Comparison of ENCODE assay signal across 8 mouse cellular contexts in the genomic region with DNA sequence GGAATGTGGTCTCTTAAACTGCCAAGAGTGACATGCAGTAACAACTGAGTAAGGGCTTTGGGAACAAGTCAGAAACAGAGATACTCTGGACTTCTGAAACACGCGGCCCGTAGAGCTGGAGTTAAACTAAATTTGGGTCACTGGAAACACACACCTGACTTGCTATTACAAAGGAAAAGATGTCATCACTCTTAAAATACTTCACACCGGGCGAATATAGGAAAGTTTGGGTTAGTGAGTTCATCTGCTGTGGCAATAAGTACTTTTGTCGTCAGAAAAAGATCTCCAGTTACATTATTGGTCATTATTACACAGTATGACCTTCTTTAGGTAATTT. TPM values are rescaled to one million over a fixed set of nuclear protein-coding genes. Genes with fewer than 3 reads are reported as not detected.
DNase-seq lines count a peak whose midpoint lies in the region; ATAC-seq and TF ChIP-seq lines count a peak whose summit lies in the region.

No protein-coding gene starts in this region.

- no peak for DNase-seq in kidney, adult 2 months
- DNase-seq in kidney, adult 18-20 months = no peak
- DNase-seq in urinary bladder, postnatal 10 days (ENCODE audit: low spot score) = no peak
- DNase-seq in cerebellum, adult 11 months = no peak

- peak; percentile 19 for ATAC-seq in inflammation-experienced regulatory T-cells, adult 6 months
- ATAC-seq in midbrain, embryonic 16.5 days = no peak
- ATAC-seq in monocyte, adult 5-6 weeks (replicated peaks; ENCODE audit: insufficient number of reproducible peaks, low FRiP score, low TSS enrichment, poor library complexity, severe bottlenecking) = no peak

- no peak for TF ChIP-seq POLR2A in kidney, adult 2 months (IDR thresholded peaks at IDR 0.05; ENCODE audit: low read depth, low read length)
- TF ChIP-seq POLR2A in cortical plate, adult 2 months (IDR thresholded peaks at IDR 0.05; ENCODE audit: extremely low read depth, insufficient read depth, low read length) = no peak

- H3K4me2 ChIP-seq in midbrain, embryonic 16.5 days (ENCODE audit: low read length) = peak overlapping the region; percentile 61

- peak overlapping the region; percentile 86 for H3K9ac ChIP-seq in midbrain, embryonic 16.5 days (ENCODE audit: low read depth, low read length)

- peaks cover 3% of the 10 kb centered on the region; the same call in 1 of the 2 replicates for H3K27me3 ChIP-seq in kidney, adult 2 months (replicated peaks; ENCODE audit: control insufficient read depth, insufficient read depth, low read length)
- H3K27me3 ChIP-seq in midbrain, embryonic 16.5 days (ENCODE audit: control insufficient read depth, insufficient read depth, low read depth, low read length) = no peaks in the 10 kb centered on the region

- no peak overlapping the region for H3K27ac ChIP-seq in kidney, adult 2 months (ENCODE audit: insufficient read depth, low read depth, low read length)
- peak overlapping the region; percentile 60 for H3K27ac ChIP-seq in cortical plate, adult 2 months (ENCODE audit: insufficient read depth, low read length)
- H3K27ac ChIP-seq in midbrain, embryonic 16.5 days (ENCODE audit: low read length) = peak overlapping the region; percentile 89; the same call in 1 of the 2 replicates

- no peaks in the 10 kb centered on the region for H3K36me3 ChIP-seq in kidney, adult 2 months (ENCODE audit: control insufficient read depth, insufficient read depth, low read length)
- no peaks in the 10 kb centered on the region for H3K36me3 ChIP-seq in midbrain, embryonic 16.5 days (ENCODE audit: control insufficient read depth, insufficient read depth, low read length)

- H3K9me3 ChIP-seq in midbrain, embryonic 16.5 days (replicated peaks; ENCODE audit: control insufficient read depth, low read length, poor library complexity, severe bottlenecking) = no peaks in the 10 kb centered on the region

- TF ChIP-seq CTCF in kidney, adult 2 months (conservative IDR thresholded peaks at IDR 0.05; ENCODE audit: insufficient read depth, insufficient read length, low read depth, low read length) = no peak
- no peak for TF ChIP-seq CTCF in cortical plate, adult 2 months (IDR thresholded peaks at IDR 0.05; ENCODE audit: extremely low read depth, insufficient read depth, low read length)

- WGBS in kidney, adult 2 months = 5% methylated on average over 6 of the region's 6 CpGs
- WGBS in midbrain, embryonic 16.5 days = 4% methylated on average over 6 of the region's 6 CpGs

- 0 out of 2 replicates have a peak, but pooled peaks cover 3% of the 10 kb centered on the region for H3K4me1 ChIP-seq in kidney, adult 2 months (ENCODE audit: control insufficient read depth, insufficient read depth, low read length)
- no peaks in the 10 kb centered on the region for H3K4me1 ChIP-seq in cortical plate, adult 2 months (ENCODE audit: control insufficient read depth, insufficient read depth, low read length)
- peaks cover 10% of the 10 kb centered on the region for H3K4me1 ChIP-seq in midbrain, embryonic 16.5 days (ENCODE audit: control insufficient read depth, insufficient read depth, low read length)

- H3K4me3 ChIP-seq in kidney, adult 2 months (ENCODE audit: insufficient read depth, low read depth, low read length) = peak overlapping the region; percentile 80
- peak overlapping the region; percentile 83 for H3K4me3 ChIP-seq in cortical plate, adult 2 months (ENCODE audit: insufficient read depth, low read length)
- peak overlapping the region; percentile 74 for H3K4me3 ChIP-seq in midbrain, embryonic 16.5 days (ENCODE audit: low read depth, low read length)

RNA-seq across cellular contexts. Expression of a gene that starts 19.3 kb away (rescaled TPM):
- 1.8 and 4.3 TPM in 2 replicates for polyA plus RNA-seq in kidney, adult 2 months (2012; rRNA removed)
- 86.8 and 93.1 TPM in 2 replicates for polyA plus RNA-seq in cortical plate, adult 2 months (2012; rRNA removed)
- polyA plus RNA-seq in inflammation-experienced regulatory T-cells, adult 6 months (2017; shearing (Covaris generic)) = 10 to 100 TPM; 17.0 to 63.3 (median 36.8) TPM
- polyA plus RNA-seq in midbrain, embryonic 16.5 days (2015; fragmentation: Nextera tagmentation; extraction: Ambion mirVana) = 19.3 and 22.8 TPM in 2 replicates
- 64.2 to 128 TPM (median 84.7 TPM) in 3 replicates for total RNA-seq in monocyte, adult 5-6 weeks (2017)
